Mouse (Mus musculus) lung, postnatal 0 days (tissue): ENCODE data around the gene AI987944.

Experiments
- CTCF ChIP-seq: IDR thresholded peaks from 2 replicates; pipeline ENCODE4 v1.5.1; 2016; ENCODE audit warnings: antibody characterized with exemption, mild to moderate bottlenecking
- EP300 ChIP-seq: IDR thresholded peaks from 2 replicates; pipeline ENCODE4 v1.6.1; 2016; ENCODE audit warnings: antibody characterized with exemption, mild to moderate bottlenecking, control low read depth

GRCm38 (mm10) chr7:41393048-41393971 lies at the start of gene AI987944:
- TF ChIP-seq CTCF = peak; percentile 24
- TF ChIP-seq EP300 = no peak
